Mouse (Mus musculus): ENCODE data around the gene Nfib. TPM values are rescaled to one million over a fixed set of nuclear protein-coding genes. Genes with fewer than 3 reads are reported as not detected.

Nfib gene
- polyA plus RNA-seq, 1 experiment from 2014 or later: 58.4 TPM

DNA sequence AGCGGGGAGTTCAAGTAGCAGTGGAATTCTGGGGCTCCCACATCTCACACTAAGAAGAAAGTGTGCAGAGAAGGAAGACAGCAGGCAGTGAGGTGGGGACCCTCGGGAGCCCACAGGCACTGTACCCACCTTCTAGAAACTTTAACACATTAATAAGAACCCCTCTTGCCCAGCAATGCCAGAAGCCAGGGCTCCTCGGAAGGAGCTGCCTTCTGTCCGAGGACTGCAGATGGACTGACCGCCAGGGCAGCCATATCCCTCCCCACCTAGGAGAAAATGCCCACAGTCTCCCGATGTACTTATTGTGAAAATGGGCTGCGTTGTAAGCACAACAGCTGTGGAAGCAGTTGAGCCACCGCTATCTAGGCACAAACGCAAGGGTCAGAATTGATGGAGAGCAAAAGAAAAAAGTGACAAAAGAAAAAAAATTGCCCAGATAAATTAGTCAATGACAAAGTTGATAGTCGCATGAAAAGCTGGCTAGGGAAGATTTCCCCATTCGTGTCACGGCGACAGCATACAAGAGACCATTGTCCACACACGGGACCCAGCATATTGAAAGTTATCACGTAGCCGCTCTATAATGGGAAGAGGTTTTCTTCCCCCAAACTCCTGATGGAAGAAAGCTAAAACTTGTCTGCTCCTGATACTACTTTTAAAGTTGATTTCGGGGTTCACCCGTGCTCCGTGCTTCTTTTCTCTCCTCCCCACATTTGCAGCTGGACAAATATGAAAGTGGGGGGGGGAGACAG, 1.3 kb downstream of the Nfib start:
- Histone ChIP-seq H3K27ac (peak overlapping the region; percentile 82), H3K4me1 (peaks cover 36% of the 10 kb centered on the region), H3K27me3 (no peaks in the 10 kb centered on the region), H3K9ac (no peak overlapping the region), H3K9me3 (replicated peaks) (no peaks in the 10 kb centered on the region), H3K36me3 (no peaks in the 10 kb centered on the region), H3K4me3 (peak overlapping the region; percentile 10; the same call in 1 of the 2 replicates), H3K4me2 (replicated peaks) (peak overlapping the region; percentile 38)
- ATAC-seq (ENCODE audit: low FRiP score): peak; percentile 63
- 45% methylated on average over 19 of the region's 19 CpGs for WGBS

- H3K9me3 ChIP-seq (replicated peaks): no peaks in the 10 kb centered on the region
- no peak for ATAC-seq (ENCODE audit: low FRiP score)
- no peak overlapping the region for H3K27ac ChIP-seq
- no peak overlapping the region for H3K9ac ChIP-seq
- no peak overlapping the region for H3K4me3 ChIP-seq
- H3K4me2 ChIP-seq (replicated peaks): no peak overlapping the region
- WGBS: 64% methylated on average over 6 of the region's 6 CpGs
- H3K4me1 ChIP-seq: peaks cover 31% of the 10 kb centered on the region
- no peaks in the 10 kb centered on the region for H3K27me3 ChIP-seq
- H3K36me3 ChIP-seq: no peaks in the 10 kb centered on the region
Observed at GRCm38 (mm10) chr4:82702808-82703207, 2.7 kb downstream of the Nfib start.

- Histone ChIP-seq H3K9me3 (replicated peaks) (no peaks in the 10 kb centered on the region), H3K4me3 (no peak overlapping the region), H3K9ac (no peak overlapping the region), H3K36me3 (no peaks in the 10 kb centered on the region), H3K27me3 (no peaks in the 10 kb centered on the region), H3K4me1 (peaks cover 8% of the 10 kb centered on the region), H3K27ac (no peak overlapping the region), H3K4me2 (replicated peaks) (no peak overlapping the region)
- ATAC-seq (ENCODE audit: low FRiP score): no peak
- 70% methylated on average over 11 of the region's 11 CpGs for WGBS
Observed at GRCm38 (mm10) chr4:82699504-82699903, 6.0 kb downstream of the Nfib start.

GRCm38 (mm10) chr4:82698616-82699015, 6.9 kb downstream of the Nfib start:
- no peak overlapping the region for H3K27ac ChIP-seq
- no peak overlapping the region for H3K9ac ChIP-seq
- WGBS: 92% methylated on average over 12 of the region's 12 CpGs
- no peak for ATAC-seq (ENCODE audit: low FRiP score)
- H3K36me3 ChIP-seq: no peaks in the 10 kb centered on the region
- H3K4me2 ChIP-seq (replicated peaks): no peak overlapping the region
- H3K4me1 ChIP-seq: peaks cover 2% of the 10 kb centered on the region
- H3K27me3 ChIP-seq: no peaks in the 10 kb centered on the region
- H3K4me3 ChIP-seq: no peak overlapping the region
- H3K9me3 ChIP-seq (replicated peaks): no peaks in the 10 kb centered on the region

GRCm38 (mm10) chr4:82697151-82697550, 8.4 kb downstream of the Nfib start:
- H3K4me1 ChIP-seq: peaks cover 2% of the 10 kb centered on the region
- ATAC-seq (ENCODE audit: low FRiP score): no peak
- no peak overlapping the region for H3K4me3 ChIP-seq
- no peaks in the 10 kb centered on the region for H3K9me3 ChIP-seq (replicated peaks)
- no peaks in the 10 kb centered on the region for H3K27me3 ChIP-seq
- H3K9ac ChIP-seq: no peak overlapping the region
- H3K4me2 ChIP-seq (replicated peaks): no peak overlapping the region
- no peaks in the 10 kb centered on the region for H3K36me3 ChIP-seq
- WGBS: 54% methylated on average over 6 of the region's 6 CpGs
- no peak overlapping the region for H3K27ac ChIP-seq

DNA sequence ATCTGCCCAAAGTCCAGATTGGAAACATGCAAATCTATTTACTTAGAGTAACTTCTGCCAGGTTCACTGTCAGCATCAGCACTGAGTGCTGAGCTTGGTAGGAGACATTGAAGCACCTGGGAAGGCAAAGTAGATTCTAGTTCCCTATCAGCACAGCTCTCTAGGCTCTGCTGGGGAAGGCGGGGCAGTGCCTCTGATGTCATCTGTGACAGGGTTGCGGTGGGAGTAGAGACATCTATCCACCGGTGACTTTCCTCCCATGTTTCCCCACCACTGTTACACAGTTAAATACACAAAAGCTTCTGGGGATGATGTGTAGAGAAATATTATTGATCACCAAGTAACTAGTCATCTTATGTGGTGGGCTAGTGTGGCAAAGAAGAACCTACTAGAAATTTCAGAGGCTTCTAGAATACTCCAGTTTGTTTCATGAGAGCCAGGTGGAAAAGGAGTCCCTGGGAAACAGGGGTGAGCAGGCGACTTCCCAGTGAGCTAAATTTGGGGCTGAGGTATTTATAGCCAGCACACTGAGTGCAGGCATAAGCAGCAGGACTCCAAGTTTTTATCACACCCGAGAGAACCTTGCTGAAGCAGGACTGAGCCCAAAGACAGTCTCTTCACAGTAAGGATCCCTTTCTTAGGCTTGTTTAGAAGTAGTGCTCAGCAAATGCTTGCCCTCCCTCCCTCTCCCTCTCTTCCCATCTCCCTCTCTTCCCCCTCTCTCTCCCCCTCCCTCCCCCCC, 9.6 kb downstream of the Nfib start:
- H3K9ac ChIP-seq: no peak overlapping the region
- no peaks in the 10 kb centered on the region for H3K27me3 ChIP-seq
- H3K27ac ChIP-seq: no peak overlapping the region
- peaks cover 11% of the 10 kb centered on the region for H3K4me1 ChIP-seq
- H3K4me2 ChIP-seq (replicated peaks): no peak overlapping the region
- no peak overlapping the region for H3K4me3 ChIP-seq
- no peaks in the 10 kb centered on the region for H3K36me3 ChIP-seq
- no peak for ATAC-seq (ENCODE audit: low FRiP score)
- 80% methylated on average over 5 of the region's 5 CpGs for WGBS
- no peaks in the 10 kb centered on the region for H3K9me3 ChIP-seq (replicated peaks)

DNA sequence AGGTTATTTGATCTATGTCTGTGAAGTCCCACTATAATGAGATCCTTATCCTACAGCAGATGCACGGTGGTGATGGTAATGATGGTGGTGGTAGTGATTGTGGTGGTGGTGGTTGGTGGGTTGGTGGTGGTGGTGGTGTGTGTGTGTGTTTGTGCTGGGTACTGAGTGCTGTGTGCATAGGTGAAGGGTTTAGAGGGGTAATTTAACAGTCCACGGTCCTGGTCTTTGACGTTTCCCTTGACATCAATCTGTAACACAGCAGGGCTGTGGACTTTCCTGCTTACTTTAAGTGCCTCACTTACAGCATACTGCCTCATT, 13.6 kb downstream of the Nfib start:
- no peak overlapping the region for H3K4me2 ChIP-seq (replicated peaks)
- H3K4me1 ChIP-seq: peaks cover 19% of the 10 kb centered on the region
- no peaks in the 10 kb centered on the region for H3K27me3 ChIP-seq
- H3K9me3 ChIP-seq (replicated peaks): no peaks in the 10 kb centered on the region
- no peak overlapping the region for H3K4me3 ChIP-seq
- WGBS: 47% methylated on average over 3 of the region's 3 CpGs
- H3K36me3 ChIP-seq: no peaks in the 10 kb centered on the region
- no peak for ATAC-seq (ENCODE audit: low FRiP score)
- H3K27ac ChIP-seq: peak overlapping the region; percentile 71
- H3K9ac ChIP-seq: no peak overlapping the region

- Histone ChIP-seq H3K36me3 (no peaks in the 10 kb centered on the region), H3K27me3 (no peaks in the 10 kb centered on the region), H3K9ac (no peak overlapping the region), H3K4me2 (replicated peaks) (no peak overlapping the region), H3K4me1 (peaks cover 19% of the 10 kb centered on the region), H3K4me3 (no peak overlapping the region), H3K9me3 (replicated peaks) (no peaks in the 10 kb centered on the region), H3K27ac (peak overlapping the region; percentile 71)
- ATAC-seq (ENCODE audit: low FRiP score): peak; percentile 17; the same call in 1 of the 2 replicates
- 39% methylated on average over 4 of the region's 4 CpGs for WGBS
Observed at GRCm38 (mm10) chr4:82691126-82692008, 14.2 kb downstream of the Nfib start.

GRCm38 (mm10) chr4:82690267-82690666, 15.3 kb downstream of the Nfib start:
- WGBS: 36% methylated on average over 7 of the region's 7 CpGs
- H3K9ac ChIP-seq: no peak overlapping the region
- no peaks in the 10 kb centered on the region for H3K9me3 ChIP-seq (replicated peaks)
- peak overlapping the region; percentile 81 for H3K27ac ChIP-seq
- ATAC-seq (ENCODE audit: low FRiP score): peak; percentile 82
- no peaks in the 10 kb centered on the region for H3K36me3 ChIP-seq
- no peaks in the 10 kb centered on the region for H3K27me3 ChIP-seq
- H3K4me2 ChIP-seq (replicated peaks): no peak overlapping the region
- H3K4me3 ChIP-seq: no peak overlapping the region
- peaks cover 19% of the 10 kb centered on the region for H3K4me1 ChIP-seq

DNA sequence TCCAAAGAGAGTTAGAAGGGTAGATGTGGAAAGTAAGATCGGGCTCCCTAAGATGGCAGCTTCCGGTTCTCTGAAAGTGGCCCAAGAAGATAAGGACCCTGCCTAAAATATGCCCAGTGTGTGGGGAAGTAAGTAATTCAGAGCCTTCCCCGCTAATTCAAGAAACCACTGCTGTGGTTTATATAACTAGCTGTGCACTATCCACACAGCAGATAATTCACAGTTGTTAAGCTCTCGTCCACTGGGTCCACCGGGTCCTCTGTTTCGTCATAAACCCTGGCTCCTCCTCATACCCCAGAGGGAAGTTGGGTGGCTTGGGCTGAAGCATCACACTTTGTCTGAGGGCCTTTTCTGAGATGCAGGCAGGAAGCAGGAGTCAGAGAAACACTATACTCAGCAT, 19.5 kb downstream of the Nfib start:
- 93% methylated on average over 6 of the region's 6 CpGs for WGBS

DNA sequence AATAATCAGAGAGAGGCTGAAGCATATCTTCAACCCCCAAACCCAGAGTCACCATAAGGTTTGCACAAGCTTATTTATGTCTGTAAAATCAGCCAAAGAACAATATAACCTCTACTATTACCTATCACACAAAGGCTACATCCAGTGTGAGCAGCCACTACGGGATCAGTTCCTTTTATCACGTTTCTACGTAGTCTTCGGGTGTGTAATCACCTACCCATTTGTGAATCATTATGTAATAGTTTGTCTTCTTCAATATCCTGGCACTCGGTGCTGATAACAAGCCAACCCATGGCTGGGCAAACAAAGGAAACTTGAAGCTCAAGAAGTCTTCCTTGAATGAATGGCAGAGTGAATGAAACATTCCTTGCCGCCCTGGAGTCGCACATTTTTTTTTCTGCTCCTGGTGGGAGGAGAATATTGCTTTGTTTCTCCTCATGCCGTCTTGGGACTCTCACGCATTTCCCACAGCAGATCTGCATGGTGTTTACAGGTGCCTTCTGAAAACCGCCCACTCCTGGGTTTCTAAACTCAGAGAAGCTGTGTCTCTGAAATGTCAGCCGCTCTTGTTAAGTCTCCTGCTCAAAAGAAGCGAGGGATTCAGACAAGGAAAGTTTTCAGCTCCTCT, 21.3 kb downstream of the Nfib start:
- 72% methylated on average over 12 of the region's 12 CpGs for WGBS
- no peak for ATAC-seq (ENCODE audit: low FRiP score)
- Histone ChIP-seq H3K4me3 (no peak overlapping the region), H3K9ac (no peak overlapping the region), H3K27ac (no peak overlapping the region), H3K36me3 (no peaks in the 10 kb centered on the region), H3K27me3 (no peaks in the 10 kb centered on the region), H3K4me2 (replicated peaks) (no peak overlapping the region), H3K4me1 (no peaks in the 10 kb centered on the region; the same call in 1 of the 2 replicates), H3K9me3 (replicated peaks) (no peaks in the 10 kb centered on the region)

More for the DNA sequence above, 19.5 kb downstream of the Nfib start:
- Histone ChIP-seq H3K9me3 (replicated peaks) (no peaks in the 10 kb centered on the region), H3K4me3 (no peak overlapping the region), H3K36me3 (no peaks in the 10 kb centered on the region), H3K4me2 (replicated peaks) (no peak overlapping the region), H3K27ac (no peak overlapping the region), H3K9ac (no peak overlapping the region), H3K4me1 (peaks cover 8% of the 10 kb centered on the region; the same call in 1 of the 2 replicates), H3K27me3 (no peaks in the 10 kb centered on the region)
- ATAC-seq (ENCODE audit: low FRiP score): no peak

DNA sequence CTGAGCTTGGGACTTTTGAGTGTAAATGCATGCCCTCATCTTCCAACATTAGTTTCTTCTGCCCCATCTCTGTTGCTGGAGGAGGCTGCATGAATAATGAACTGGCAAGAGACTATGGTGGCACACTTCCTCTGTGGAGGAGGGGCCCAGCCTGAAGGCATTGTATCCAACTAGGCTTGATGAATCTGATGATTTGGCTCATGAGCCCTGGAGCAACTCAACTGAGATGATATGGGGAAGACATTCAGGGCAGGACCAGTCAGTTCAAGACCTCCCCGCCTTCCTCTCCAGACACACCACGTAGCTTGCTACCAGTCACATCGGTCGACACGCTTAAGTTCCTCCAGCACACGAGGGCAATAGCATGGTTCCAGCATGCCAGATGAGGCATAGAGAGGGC, 22.0 kb downstream of the Nfib start:
- no peak overlapping the region for H3K9ac ChIP-seq
- no peaks in the 10 kb centered on the region for H3K9me3 ChIP-seq (replicated peaks)
- no peak for ATAC-seq (ENCODE audit: low FRiP score)
- no peaks in the 10 kb centered on the region; the same call in 1 of the 2 replicates for H3K4me1 ChIP-seq
- H3K4me2 ChIP-seq (replicated peaks): no peak overlapping the region
- H3K27me3 ChIP-seq: no peaks in the 10 kb centered on the region
- no peak overlapping the region for H3K27ac ChIP-seq
- 93% methylated on average over 6 of the region's 6 CpGs for WGBS
- no peak overlapping the region for H3K4me3 ChIP-seq
- no peaks in the 10 kb centered on the region for H3K36me3 ChIP-seq
